10 mouse cellular contexts compared by ENCODE assay signal in genomic region chr7:45102441-45102840, GRCm38 (mm10). TPM values are rescaled to one million over a fixed set of nuclear protein-coding genes. Genes with fewer than 3 reads are reported as not detected.
A peak's percentile ranks its signal among the peaks of the same experiment; 100 is the strongest.
DNase-seq lines count a peak whose midpoint lies in the region; ATAC-seq and TF ChIP-seq lines count a peak whose summit lies in the region.
"Had no signal": no experiment of that assay in that cellular context is flagged by ENCODE, and none has a peak within 500 bp of the region (broad histone marks: within the 10 kb centered on the region; RNA-seq: fewer than 3 reads in every experiment).

No protein-coding gene starts in this region.

- ATAC-seq in hindbrain, embryonic 15.5 days (ENCODE audit: low FRiP score, low read depth): no peak
- no peak for ATAC-seq in lung, embryonic 16.5 days (ENCODE audit: low read depth)
- ATAC-seq in intestine, postnatal 0 days: no peak
- ATAC-seq in stomach, embryonic 15.5 days (ENCODE audit: insufficient read depth, low FRiP score, low read depth): no peak
- ATAC-seq: inflammation-experienced regulatory T-cells, adult 6 months had no signal

- 84% methylated on average over 11 of the region's 11 CpGs for whole genome bisulfite sequencing in hindbrain, embryonic 15.5 days
- WGBS in hindbrain, embryonic 10.5 days: 88% methylated on average over 11 of the region's 11 CpGs
- 69% methylated on average over 11 of the region's 11 CpGs for WGBS in lung, embryonic 16.5 days
- WGBS in intestine, postnatal 0 days: 52% methylated on average over 11 of the region's 11 CpGs
- 69% methylated on average over 11 of the region's 11 CpGs for WGBS in stomach, embryonic 15.5 days

- H3K4me3 ChIP-seq in hindbrain, embryonic 15.5 days: no peak overlapping the region
- no peak overlapping the region for H3K4me3 ChIP-seq in hindbrain, embryonic 10.5 days
- peak overlapping the region; percentile 56 for H3K4me3 ChIP-seq in lung, embryonic 16.5 days (ENCODE audit: low read length)
- H3K4me3 ChIP-seq in intestine, postnatal 0 days (ENCODE audit: low read depth, low read length): peak overlapping the region; percentile 45
- peak overlapping the region; percentile 44 for H3K4me3 ChIP-seq in stomach, embryonic 15.5 days (replicated peaks)

- no peak for DNase-seq in hindbrain, embryonic 10.5 days (ENCODE audit: low spot score)
- no peak for DNase-seq in lung, postnatal 10 days
- DNase-seq in urinary bladder, postnatal 25 days (ENCODE audit: low spot score): no peak
- DNase-seq: thymus, postnatal 14 days had no signal

- H3K9me3 ChIP-seq in hindbrain, embryonic 15.5 days: no peaks in the 10 kb centered on the region
- no peaks in the 10 kb centered on the region for H3K9me3 ChIP-seq in hindbrain, embryonic 10.5 days
- H3K9me3 ChIP-seq in lung, embryonic 16.5 days (ENCODE audit: control insufficient read depth, low read length): no peaks in the 10 kb centered on the region
- no peaks in the 10 kb centered on the region for H3K9me3 ChIP-seq in intestine, postnatal 0 days (ENCODE audit: control insufficient read depth)
- no peaks in the 10 kb centered on the region for H3K9me3 ChIP-seq in stomach, embryonic 15.5 days

- H3K4me2 ChIP-seq in hindbrain, embryonic 15.5 days: peak overlapping the region; percentile 26; the same call in 1 of the 2 replicates
- H3K4me2 ChIP-seq in lung, embryonic 16.5 days (ENCODE audit: low read depth, low read length): peak overlapping the region; percentile 69
- peak overlapping the region; percentile 67 for H3K4me2 ChIP-seq in intestine, postnatal 0 days (replicated peaks; ENCODE audit: low read depth)
- H3K4me2 ChIP-seq in stomach, embryonic 15.5 days: peak overlapping the region; percentile 59
- H3K4me2 ChIP-seq: midbrain, embryonic 11.5 days had no signal

- H3K27me3 ChIP-seq in hindbrain, embryonic 15.5 days: no peaks in the 10 kb centered on the region
- no peaks in the 10 kb centered on the region for H3K27me3 ChIP-seq in hindbrain, embryonic 10.5 days (ENCODE audit: insufficient read depth, poor library complexity, severe bottlenecking)
- no peaks in the 10 kb centered on the region for H3K27me3 ChIP-seq in lung, embryonic 16.5 days (ENCODE audit: control insufficient read depth, insufficient read depth, low read depth, low read length)
- H3K27me3 ChIP-seq in intestine, postnatal 0 days (replicated peaks; ENCODE audit: control insufficient read depth, insufficient read depth, low read length): no peaks in the 10 kb centered on the region
- no peaks in the 10 kb centered on the region for H3K27me3 ChIP-seq in stomach, embryonic 15.5 days (replicated peaks)

- TF ChIP-seq CTCF in intestine, postnatal 0 days (IDR thresholded peaks at IDR 0.05; ENCODE audit: low read depth): no peak

- no peak overlapping the region for H3K9ac ChIP-seq in hindbrain, embryonic 15.5 days
- peak overlapping the region; percentile 74 for H3K9ac ChIP-seq in lung, embryonic 16.5 days (ENCODE audit: low read length)
- peak overlapping the region; percentile 71 for H3K9ac ChIP-seq in intestine, postnatal 0 days (ENCODE audit: low read depth, low read length)
- H3K9ac ChIP-seq in stomach, embryonic 15.5 days: no peak overlapping the region

- H3K27ac ChIP-seq in hindbrain, embryonic 15.5 days (replicated peaks): no peak overlapping the region
- no peak overlapping the region for H3K27ac ChIP-seq in hindbrain, embryonic 10.5 days
- H3K27ac ChIP-seq in lung, embryonic 16.5 days (ENCODE audit: low read length): no peak overlapping the region; the same call in 1 of the 2 replicates
- H3K27ac ChIP-seq in intestine, postnatal 0 days (ENCODE audit: low read depth, low read length): peak overlapping the region; percentile 85
- peak overlapping the region; percentile 93; the same call in 1 of the 2 replicates for H3K27ac ChIP-seq in stomach, embryonic 15.5 days

- no peaks in the 10 kb centered on the region for H3K36me3 ChIP-seq in hindbrain, embryonic 15.5 days
- H3K36me3 ChIP-seq in hindbrain, embryonic 10.5 days: no peaks in the 10 kb centered on the region
- peaks cover 4% of the 10 kb centered on the region; the same call in 1 of the 2 replicates for H3K36me3 ChIP-seq in lung, embryonic 16.5 days (ENCODE audit: control insufficient read depth, insufficient read depth, low read length)
- peaks cover 15% of the 10 kb centered on the region; the same call in 1 of the 2 replicates for H3K36me3 ChIP-seq in intestine, postnatal 0 days (ENCODE audit: control insufficient read depth, insufficient read depth)
- H3K36me3 ChIP-seq in stomach, embryonic 15.5 days: no peaks in the 10 kb centered on the region

- H3K4me1 ChIP-seq in hindbrain, embryonic 15.5 days (replicated peaks): no peaks in the 10 kb centered on the region
- H3K4me1 ChIP-seq in hindbrain, embryonic 10.5 days (replicated peaks): peaks cover 37% of the 10 kb centered on the region
- peaks cover 22% of the 10 kb centered on the region for H3K4me1 ChIP-seq in lung, embryonic 16.5 days (replicated peaks; ENCODE audit: control insufficient read depth, insufficient read depth, low read length)
- no peaks in the 10 kb centered on the region; the same call in none of the 2 replicates for H3K4me1 ChIP-seq in intestine, postnatal 0 days (replicated peaks; ENCODE audit: control insufficient read depth, insufficient read depth, low read length)
- H3K4me1 ChIP-seq in stomach, embryonic 15.5 days: peaks cover 22% of the 10 kb centered on the region

RNA-seq across cellular contexts. Expression of gene Fcgrt, which starts 1.2 kb away (rescaled TPM):
- polyA plus RNA-seq in hindbrain, embryonic 15.5 days (2015; fragmentation: Nextera tagmentation; extraction: Ambion mirVana): 33.9 and 36.9 TPM in 2 replicates
- polyA plus RNA-seq in hindbrain, embryonic 10.5 days (2016; fragmentation: Nextera tagmentation; extraction: Ambion mirVana): 9.9 and 13.1 TPM in 2 replicates
- polyA plus RNA-seq in lung, embryonic 16.5 days (2015; fragmentation: Nextera tagmentation; extraction: Ambion mirVana): 93.7 and 97.1 TPM in 2 replicates
- polyA plus RNA-seq in intestine, postnatal 0 days (2015; fragmentation: Nextera tagmentation; extraction: Ambion mirVana): 2,929 and 3,267 TPM in 2 replicates
- polyA plus RNA-seq in stomach, embryonic 15.5 days (2015; fragmentation: Nextera tagmentation; extraction: Ambion mirVana): 92.1 and 94.1 TPM in 2 replicates

RNA-seq across cellular contexts. Expression of gene Rcn3, which starts 10.4 kb away (rescaled TPM):
- 71.7 and 88.1 TPM in 2 replicates for polyA plus RNA-seq in hindbrain, embryonic 15.5 days (2015; fragmentation: Nextera tagmentation; extraction: Ambion mirVana)
- polyA plus RNA-seq in hindbrain, embryonic 10.5 days (2016; fragmentation: Nextera tagmentation; extraction: Ambion mirVana): 127 and 135 TPM in 2 replicates
- polyA plus RNA-seq in lung, embryonic 16.5 days (2015; fragmentation: Nextera tagmentation; extraction: Ambion mirVana): 308 and 326 TPM in 2 replicates
- 81.8 and 85.6 TPM in 2 replicates for polyA plus RNA-seq in intestine, postnatal 0 days (2015; fragmentation: Nextera tagmentation; extraction: Ambion mirVana)
- polyA plus RNA-seq in stomach, embryonic 15.5 days (2015; fragmentation: Nextera tagmentation; extraction: Ambion mirVana): 320 and 325 TPM in 2 replicates

RNA-seq across cellular contexts. Expression of gene Rps11, which starts 21.8 kb away (rescaled TPM):
- 762 and 841 TPM in 2 replicates for polyA plus RNA-seq in hindbrain, embryonic 15.5 days (2015; fragmentation: Nextera tagmentation; extraction: Ambion mirVana)
- polyA plus RNA-seq in hindbrain, embryonic 10.5 days (2016; fragmentation: Nextera tagmentation; extraction: Ambion mirVana): 1,526 and 1,700 TPM in 2 replicates
- 1,430 and 1,443 TPM in 2 replicates for polyA plus RNA-seq in lung, embryonic 16.5 days (2015; fragmentation: Nextera tagmentation; extraction: Ambion mirVana)
- polyA plus RNA-seq in intestine, postnatal 0 days (2015; fragmentation: Nextera tagmentation; extraction: Ambion mirVana): 1,691 and 1,755 TPM in 2 replicates
- polyA plus RNA-seq in stomach, embryonic 15.5 days (2015; fragmentation: Nextera tagmentation; extraction: Ambion mirVana): 1,420 and 1,462 TPM in 2 replicates

RNA-seq across cellular contexts. Expression of gene Rpl13a, which starts 26.1 kb away (rescaled TPM):
- polyA plus RNA-seq in hindbrain, embryonic 15.5 days (2015; fragmentation: Nextera tagmentation; extraction: Ambion mirVana): 624 and 661 TPM in 2 replicates
- 1,174 and 1,234 TPM in 2 replicates for polyA plus RNA-seq in hindbrain, embryonic 10.5 days (2016; fragmentation: Nextera tagmentation; extraction: Ambion mirVana)
- polyA plus RNA-seq in lung, embryonic 16.5 days (2015; fragmentation: Nextera tagmentation; extraction: Ambion mirVana): 1,289 and 1,305 TPM in 2 replicates
- polyA plus RNA-seq in intestine, postnatal 0 days (2015; fragmentation: Nextera tagmentation; extraction: Ambion mirVana): 1,616 and 1,752 TPM in 2 replicates
- polyA plus RNA-seq in stomach, embryonic 15.5 days (2015; fragmentation: Nextera tagmentation; extraction: Ambion mirVana): 1,296 and 1,308 TPM in 2 replicates

RNA-seq across cellular contexts. Expression of gene Gm45713, which starts 33.6 kb away (rescaled TPM):
- not detected in 2 replicates for polyA plus RNA-seq in hindbrain, embryonic 15.5 days (2015; fragmentation: Nextera tagmentation; extraction: Ambion mirVana)
- 0.13 and 0.15 TPM in 2 replicates for polyA plus RNA-seq in hindbrain, embryonic 10.5 days (2016; fragmentation: Nextera tagmentation; extraction: Ambion mirVana)
- 0.31 and 0.60 TPM in 2 replicates for polyA plus RNA-seq in lung, embryonic 16.5 days (2015; fragmentation: Nextera tagmentation; extraction: Ambion mirVana)
- 0.70 and 0.82 TPM in 2 replicates for polyA plus RNA-seq in intestine, postnatal 0 days (2015; fragmentation: Nextera tagmentation; extraction: Ambion mirVana)
- 0.42 TPM in 1 of 2 replicates, not detected in the other for polyA plus RNA-seq in stomach, embryonic 15.5 days (2015; fragmentation: Nextera tagmentation; extraction: Ambion mirVana)

Comparison
In these comparisons a context has a peak if more than half of its experiments do, and no peak if none do; other contexts are left out.
1. H3K27ac ChIP-seq: peak in intestine, postnatal 0 days (single experiment) and stomach, embryonic 15.5 days (single experiment); none in hindbrain, embryonic 15.5 days (single experiment), hindbrain, embryonic 10.5 days (single experiment) and lung, embryonic 16.5 days (single experiment).
2. H3K4me3 ChIP-seq: peak in lung, embryonic 16.5 days (single experiment), intestine, postnatal 0 days (single experiment) and stomach, embryonic 15.5 days (single experiment); none in hindbrain, embryonic 15.5 days (single experiment) and hindbrain, embryonic 10.5 days (single experiment).
3. H3K9ac ChIP-seq: peak in lung, embryonic 16.5 days (single experiment) and intestine, postnatal 0 days (single experiment); none in hindbrain, embryonic 15.5 days (single experiment) and stomach, embryonic 15.5 days (single experiment).
4. RNA of gene Fcgrt, which starts 1.2 kb away (polyA plus RNA-seq): 2,929 to 3,267 TPM in intestine, postnatal 0 days; 93.7 to 97.1 TPM in lung, embryonic 16.5 days, 92.1 to 94.1 TPM in stomach, embryonic 15.5 days, 33.9 to 36.9 TPM in hindbrain, embryonic 15.5 days and 9.9 to 13.1 TPM in hindbrain, embryonic 10.5 days; every median in the first group is over 10 times any median in the second.
5. Peak in every context shown above with its lines, with median percentiles within 50 percentile points of each other: H3K4me2 ChIP-seq.